Mouse (Mus musculus): ENCODE data around the gene Epha2. TPM values are rescaled to one million over a fixed set of nuclear protein-coding genes. Genes with fewer than 3 reads are reported as not detected.

Epha2 gene
- total RNA-seq, 2 experiments from 2014 or later = 0.49 to 0.50 TPM

- no peak for ATAC-seq (replicated peaks; ENCODE audit: poor library complexity)
These were observed 21.7 kb upstream of the Epha2 start for GRCm38 (mm10) chr4:141279327-141279726.

GRCm38 (mm10) chr4:141279783-141280182, 21.3 kb upstream of the Epha2 start:
- ATAC-seq (replicated peaks; ENCODE audit: poor library complexity) = no peak

DNA sequence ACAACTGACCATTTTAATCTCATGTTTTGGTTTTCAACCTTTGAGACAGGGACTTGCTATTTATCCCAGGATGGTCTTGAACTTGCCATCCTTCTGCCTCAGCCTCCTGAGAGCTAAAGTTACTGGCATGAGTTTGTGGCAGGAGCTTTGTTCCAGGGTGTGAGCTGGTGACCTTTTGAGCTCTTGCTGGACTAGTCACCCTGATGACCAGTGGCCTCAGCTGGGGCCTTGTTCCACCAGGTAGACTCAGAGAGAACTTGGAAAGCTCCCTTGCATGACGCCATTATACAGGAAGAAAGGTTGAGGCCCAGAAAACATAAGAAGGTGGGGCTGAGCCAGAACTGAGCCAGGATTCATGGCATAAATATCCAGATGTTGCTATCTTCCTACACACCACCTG, 20.6 kb upstream of the Epha2 start:
- no peak for ATAC-seq (replicated peaks; ENCODE audit: poor library complexity)

DNA sequence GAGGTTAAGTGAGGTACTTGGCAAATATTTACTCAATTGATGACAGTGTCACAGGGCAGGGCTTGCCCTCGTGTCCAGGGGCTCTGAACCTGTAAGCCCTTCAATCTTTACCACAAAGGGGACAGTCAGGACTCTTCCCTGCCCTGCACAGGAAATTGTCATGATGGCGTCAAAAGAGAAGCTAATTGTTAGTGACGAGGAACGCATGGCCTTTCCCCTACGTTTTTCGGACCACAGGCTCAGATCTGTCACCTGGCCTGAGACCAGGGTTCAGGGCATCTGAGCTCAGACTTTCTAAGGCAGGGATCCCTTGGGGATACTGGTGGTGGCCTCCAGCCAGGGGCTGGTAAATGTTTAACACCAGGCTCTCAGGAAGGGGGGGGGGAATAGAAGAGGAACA, 19.9 kb upstream of the Epha2 start:
- peak; percentile 29; the same call in 1 of the 2 replicates for ATAC-seq (replicated peaks; ENCODE audit: poor library complexity)

DNA sequence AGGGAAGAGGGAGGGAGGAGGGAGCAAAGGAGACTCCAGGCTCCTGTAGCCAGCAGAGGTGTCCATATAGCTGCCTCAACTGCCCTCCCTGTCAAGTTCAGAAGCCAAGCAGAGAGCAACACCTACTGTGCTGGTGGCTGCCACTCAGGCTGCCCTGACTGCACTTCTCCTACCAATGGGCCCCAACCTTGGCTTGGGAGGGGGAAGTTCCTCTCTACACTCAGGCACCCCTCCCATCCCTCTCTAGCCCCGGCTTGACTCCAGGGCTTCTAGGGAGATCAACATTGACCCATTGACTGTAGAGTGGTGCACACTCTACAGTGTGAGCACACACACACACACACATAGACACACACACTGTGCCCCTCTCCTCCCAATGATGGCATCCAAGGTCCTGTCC, 19.5 kb upstream of the Epha2 start:
- ATAC-seq (replicated peaks; ENCODE audit: poor library complexity) = peak; percentile 45

DNA sequence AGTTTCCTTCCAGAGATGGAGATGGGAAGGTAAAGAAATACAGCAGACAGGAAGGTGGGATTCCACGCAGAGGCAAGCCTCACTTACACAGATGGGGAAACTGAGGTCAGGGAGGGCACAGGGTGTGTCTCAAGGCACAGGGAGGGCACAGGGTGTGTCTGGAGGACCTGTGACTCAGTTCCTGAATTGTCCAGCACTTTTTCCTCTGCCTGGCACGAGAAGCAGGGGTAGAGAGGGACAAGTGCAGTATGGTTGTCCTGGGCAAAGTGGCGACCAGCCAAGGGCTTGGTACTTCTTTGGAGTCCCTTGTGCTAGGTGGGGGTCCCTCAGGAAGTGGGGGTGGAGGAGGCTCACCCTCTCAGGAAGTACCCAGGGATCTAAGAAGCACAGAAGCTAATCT, 19.0 kb upstream of the Epha2 start:
- ATAC-seq (replicated peaks; ENCODE audit: poor library complexity) = no peak

- ATAC-seq (replicated peaks; ENCODE audit: poor library complexity) = no peak
These were observed 18.4 kb upstream of the Epha2 start for GRCm38 (mm10) chr4:141282623-141283022.

- no peak for ATAC-seq (replicated peaks; ENCODE audit: poor library complexity)
These were observed 17.7 kb upstream of the Epha2 start for GRCm38 (mm10) chr4:141283176-141283878.

DNA sequence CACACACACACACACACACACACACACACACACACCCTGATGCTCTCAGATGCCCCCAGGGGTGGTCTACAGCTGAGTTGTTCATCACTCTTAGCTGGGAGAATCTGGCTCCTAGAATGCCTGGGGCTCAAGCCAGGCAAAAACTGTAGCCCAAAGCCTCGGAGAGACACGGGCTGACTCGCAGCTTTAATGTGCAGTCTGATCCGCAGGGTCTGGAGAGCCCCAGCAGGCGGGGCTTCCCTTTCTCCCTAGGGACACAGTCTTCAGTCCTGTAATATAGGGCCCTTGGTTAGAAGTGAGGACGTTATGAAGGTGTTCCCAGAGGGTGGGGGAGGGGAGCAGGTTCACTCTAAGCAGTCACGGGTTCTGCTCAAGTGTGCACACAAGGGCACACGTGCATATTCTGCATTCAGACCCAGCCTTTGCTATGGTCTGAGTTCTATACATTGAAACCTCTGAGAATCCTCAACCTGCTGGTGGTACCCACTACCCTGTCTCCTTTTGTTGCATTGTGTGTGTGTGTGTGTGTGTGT, 17.1 kb upstream of the Epha2 start:
- no peak for ATAC-seq (replicated peaks; ENCODE audit: poor library complexity)

DNA sequence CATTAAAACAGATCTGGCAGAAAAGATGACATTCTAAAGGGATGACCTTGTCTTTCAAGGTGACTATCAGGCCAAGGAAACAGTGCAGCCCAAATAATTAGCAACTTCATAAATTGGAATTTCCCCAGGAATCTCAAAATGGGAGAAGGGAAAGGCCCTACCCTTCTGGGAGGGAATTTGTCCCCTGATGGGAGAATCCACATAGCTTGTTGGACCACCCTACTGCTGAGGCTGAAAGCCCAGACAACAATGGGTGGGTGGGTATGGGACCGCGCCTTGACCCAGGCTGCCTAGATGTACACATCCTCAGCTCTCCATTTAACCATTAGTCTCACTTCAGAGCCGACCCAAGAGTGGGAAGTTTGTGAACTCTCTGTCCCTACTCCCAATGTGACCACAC, 16.6 kb upstream of the Epha2 start:
- ATAC-seq (replicated peaks; ENCODE audit: poor library complexity) = no peak

GRCm38 (mm10) chr4:141285128-141285527, 15.9 kb upstream of the Epha2 start:
- no peak for ATAC-seq (replicated peaks; ENCODE audit: poor library complexity)

DNA sequence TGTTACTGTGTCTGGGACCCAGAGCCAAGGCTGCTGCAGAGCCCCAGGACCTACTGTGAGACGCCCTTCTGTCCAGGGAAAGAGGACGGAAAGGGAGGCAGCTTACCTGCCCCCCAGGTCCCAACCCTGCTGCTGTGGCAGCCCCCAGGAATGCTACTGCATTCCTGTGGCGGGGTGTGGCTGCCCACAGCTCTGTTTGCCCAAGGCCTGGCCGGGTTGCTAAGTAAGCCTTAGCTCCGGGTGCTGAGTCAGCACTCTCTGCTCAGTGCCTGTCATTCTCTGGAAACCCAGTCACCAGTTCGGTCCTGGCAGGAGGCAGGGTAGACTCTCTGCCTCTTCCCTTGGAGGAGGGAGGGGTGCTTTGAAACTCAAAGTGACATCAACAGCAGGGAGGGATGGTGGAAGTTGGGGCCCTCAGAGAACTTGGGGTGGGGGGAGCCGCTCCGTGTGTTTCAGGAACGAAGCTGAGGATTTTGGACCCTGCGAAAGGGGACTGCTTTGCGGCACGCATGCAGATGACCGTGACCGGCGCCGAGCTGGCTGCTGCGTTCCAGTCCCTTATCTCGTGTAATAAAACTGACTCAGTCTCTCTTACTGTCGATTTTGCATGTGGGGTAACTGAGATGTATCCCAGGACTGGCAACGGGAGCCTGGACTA, 14.1 kb upstream of the Epha2 start:
- peak; percentile 37 for ATAC-seq (replicated peaks; ENCODE audit: poor library complexity)

- peak; percentile 68 for ATAC-seq (replicated peaks; ENCODE audit: poor library complexity)
These were observed 13.5 kb upstream of the Epha2 start for GRCm38 (mm10) chr4:141287518-141288004.

DNA sequence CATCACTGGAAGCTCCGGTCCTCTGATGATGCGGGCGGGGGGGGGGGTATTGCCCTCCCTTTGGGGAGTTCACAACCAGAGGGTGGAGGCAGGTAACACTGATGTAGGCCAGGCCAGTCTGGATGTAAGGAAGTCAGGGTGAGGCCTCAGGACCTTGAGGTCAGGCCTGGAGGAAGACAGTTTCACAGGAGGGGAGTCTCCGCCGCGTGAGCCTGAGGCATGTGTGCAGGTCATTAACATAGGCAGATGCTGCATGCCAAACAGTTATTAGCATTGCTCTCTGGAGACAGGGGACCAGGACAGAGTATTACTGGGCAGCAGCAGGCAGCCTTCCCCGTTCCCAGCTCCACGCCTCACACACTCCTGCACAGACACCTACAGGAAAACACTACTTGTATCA, 12.9 kb upstream of the Epha2 start:
- ATAC-seq (replicated peaks; ENCODE audit: poor library complexity) = no peak

GRCm38 (mm10) chr4:141291571-141292375, 9.3 kb upstream of the Epha2 start:
- no peak for ATAC-seq (replicated peaks; ENCODE audit: poor library complexity)

GRCm38 (mm10) chr4:141295774-141296186, 5.3 kb upstream of the Epha2 start:
- ATAC-seq (replicated peaks; ENCODE audit: poor library complexity) = no peak

DNA sequence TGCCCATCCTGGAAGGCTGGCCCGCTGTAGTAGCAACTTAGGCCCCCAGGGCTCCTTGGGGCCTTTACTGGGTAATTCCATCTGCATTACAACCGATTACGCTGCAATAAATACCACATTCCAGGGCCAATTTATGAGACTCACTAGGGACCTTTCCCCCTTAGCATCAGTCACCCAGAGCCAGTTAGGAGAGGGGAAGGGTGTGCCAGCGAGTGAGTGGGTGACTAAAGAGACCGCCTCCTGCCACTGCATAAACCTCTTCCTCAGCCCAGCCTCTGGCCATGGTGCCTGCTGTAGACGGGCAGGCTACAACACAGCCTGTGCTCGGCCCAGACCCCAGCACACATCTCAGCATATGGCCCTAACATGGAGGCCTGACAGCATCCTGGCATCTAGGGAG, 3.1 kb upstream of the Epha2 start:
- no peak for ATAC-seq (replicated peaks; ENCODE audit: poor library complexity)

DNA sequence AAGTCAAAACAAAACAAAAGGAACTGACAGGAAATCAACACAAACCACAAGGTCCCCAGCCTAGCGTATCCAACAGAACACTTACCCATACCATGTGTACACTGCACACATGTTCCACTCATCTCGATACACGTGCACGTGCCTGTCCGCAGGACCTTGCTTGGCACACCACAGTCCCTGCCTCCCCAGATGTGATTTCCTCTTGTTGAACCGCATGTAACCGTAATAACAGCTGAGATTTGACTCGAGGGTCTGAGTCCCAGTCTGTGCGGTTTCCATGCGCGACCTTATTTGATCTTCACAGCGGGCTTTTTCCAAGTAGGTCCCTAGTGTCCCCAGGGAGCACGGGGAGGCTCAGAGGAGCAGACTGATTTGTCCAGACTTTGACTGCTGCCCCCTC, 1.7 kb upstream of the Epha2 start:
- peak; percentile 54 for ATAC-seq (replicated peaks; ENCODE audit: poor library complexity)

DNA sequence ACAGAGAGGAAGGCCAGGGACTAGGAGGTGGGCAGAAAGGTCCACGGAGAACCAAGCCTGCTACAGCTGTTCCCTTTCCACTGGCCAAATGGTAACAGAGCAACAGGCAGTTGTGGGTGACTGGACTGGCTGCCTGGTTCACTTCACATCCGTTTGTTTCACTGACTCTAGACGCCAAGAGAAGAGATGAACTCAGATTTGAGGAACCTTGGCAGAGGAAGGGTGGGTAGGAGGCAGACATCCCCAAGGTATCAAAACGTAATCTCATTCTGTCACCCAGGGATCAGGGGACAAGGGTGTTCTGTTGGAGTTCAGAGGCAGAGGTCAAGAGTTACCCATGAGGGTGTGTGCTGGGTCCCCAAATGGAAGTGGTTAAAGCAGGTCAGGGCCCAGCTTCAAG, 844 bp upstream of the Epha2 start:
- no peak for ATAC-seq (replicated peaks; ENCODE audit: poor library complexity)

- no peak for ATAC-seq (replicated peaks; ENCODE audit: poor library complexity)
These were observed 769 bp downstream of the Epha2 start for GRCm38 (mm10) chr4:141301591-141302427.

Measured in megakaryocyte progenitor cell, adult 5-6 weeks (primary cell).